Mouse (Mus musculus): ENCODE data around the gene Carf.
"Not testable (repeated sequence)": the region's sequence is repeated elsewhere in the genome, so short reads cannot be mapped to it uniquely, and the experiment has no call there.

The Carf gene

DNA sequence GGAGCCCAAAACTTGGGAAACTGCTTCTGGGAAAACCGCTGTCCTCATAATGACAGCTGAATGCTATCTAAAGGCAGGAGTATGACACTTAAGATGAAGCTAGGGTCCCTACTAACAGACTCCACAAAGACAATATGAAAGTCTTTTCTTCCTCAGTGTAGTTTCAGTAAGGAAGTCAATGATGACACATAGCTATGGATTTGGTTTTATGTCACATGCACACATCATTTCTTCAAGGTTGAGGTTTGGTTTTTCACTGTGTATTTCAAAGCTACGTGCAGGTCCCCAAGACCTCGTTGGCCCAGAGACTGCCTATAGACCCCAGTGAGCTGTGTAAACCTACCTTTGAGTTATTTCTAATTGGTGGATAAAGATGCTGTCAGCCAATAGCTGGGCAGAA, 75.1 kb downstream of the Carf start:
- in situ Hi-C loops (cut with MboI; ENCODE audit: low pct_unique_long_range_greater_than_20kb in 1 of 2, low sequenced_read_pairs in 2 of 2, unreplicated experiment in 1 of 2): no loop called here

GRCm38 (mm10) chr1:60177814-60178213, 79.8 kb downstream of the Carf start:
- in situ Hi-C loops (cut with MboI; ENCODE audit: low pct_unique_long_range_greater_than_20kb in 1 of 2, low sequenced_read_pairs in 2 of 2, unreplicated experiment in 1 of 2): not testable (repeated sequence)

- in situ Hi-C loops (cut with MboI; ENCODE audit: low pct_unique_long_range_greater_than_20kb in 1 of 2, low sequenced_read_pairs in 2 of 2, unreplicated experiment in 1 of 2): no loop called here
Measured at GRCm38 (mm10) chr1:60179376-60179775, 81.3 kb downstream of the Carf start.

DNA sequence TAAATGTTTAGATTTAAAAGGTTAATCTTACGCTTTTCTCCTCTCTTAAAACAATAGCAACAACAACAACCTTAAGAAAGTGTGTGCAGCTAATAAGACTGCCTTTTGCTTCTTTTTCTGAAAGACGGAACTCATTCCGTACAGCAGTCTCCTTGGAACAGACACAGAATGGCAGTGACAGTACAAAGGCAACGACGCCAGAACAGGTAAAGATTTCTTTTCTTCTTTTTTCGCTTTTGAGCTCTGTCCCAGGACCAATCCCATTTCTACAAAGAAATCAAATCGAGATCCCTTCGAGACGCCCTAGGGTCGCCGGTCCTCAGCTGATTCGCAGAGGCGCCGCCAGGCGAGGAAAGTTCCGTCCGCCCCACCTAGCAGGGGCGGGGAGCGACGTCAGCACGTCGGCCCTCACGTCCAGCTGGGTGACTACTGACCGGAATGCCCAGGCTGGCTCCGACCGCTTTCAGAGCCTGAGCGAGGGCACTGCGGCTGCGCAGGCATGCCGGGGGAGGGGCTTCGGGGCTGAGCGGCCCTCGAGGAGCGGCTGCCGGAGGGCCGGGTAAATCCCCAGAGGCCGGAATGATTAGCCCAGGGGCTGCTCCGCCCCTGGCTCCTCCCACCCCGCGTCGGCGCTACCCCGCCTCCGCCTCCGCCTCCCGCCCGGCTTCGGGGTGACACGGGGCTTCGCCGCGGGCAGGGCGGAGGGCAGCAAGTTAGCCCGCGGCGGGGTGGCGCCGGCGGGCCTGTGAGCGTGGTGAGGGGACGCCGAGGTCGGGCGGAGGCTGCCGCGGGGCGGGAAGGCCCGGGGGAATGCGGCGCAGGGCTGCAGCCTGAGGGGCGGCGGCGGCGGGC, 82.1 kb downstream of the Carf start, which contains the start of gene Nbeal1:
Nbeal1 (plus strand) TSS at position 668 of the 852 bp plus-strand sequence.
- in situ Hi-C loops (cut with MboI; ENCODE audit: low pct_unique_long_range_greater_than_20kb in 1 of 2, low sequenced_read_pairs in 2 of 2, unreplicated experiment in 1 of 2): no loop called here

DNA sequence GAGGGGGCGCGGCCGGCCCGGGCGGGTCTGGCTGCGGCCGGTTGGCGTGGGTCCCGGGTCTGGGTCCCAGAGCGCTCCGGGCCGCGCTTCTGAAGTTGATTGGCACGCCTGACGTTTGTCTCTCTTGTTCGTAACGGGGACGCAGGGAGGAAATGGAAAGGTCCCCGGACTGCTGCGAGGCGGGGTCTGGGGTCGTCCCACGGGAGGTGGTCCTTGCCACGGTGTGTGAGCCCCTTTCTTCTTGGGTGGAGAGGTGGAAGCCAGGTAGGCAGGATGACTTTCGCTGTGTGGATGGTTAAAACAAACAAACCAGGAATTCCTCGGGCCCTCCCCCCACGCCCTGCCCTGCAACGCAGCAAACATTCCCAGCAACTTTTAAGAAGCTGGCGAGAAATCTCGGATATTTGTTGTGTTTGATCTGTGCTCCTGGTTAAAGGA, 82.8 kb downstream of the Carf start:
- in situ Hi-C loops (cut with MboI; ENCODE audit: low pct_unique_long_range_greater_than_20kb in 1 of 2, low sequenced_read_pairs in 2 of 2, unreplicated experiment in 1 of 2): no loop called here

DNA sequence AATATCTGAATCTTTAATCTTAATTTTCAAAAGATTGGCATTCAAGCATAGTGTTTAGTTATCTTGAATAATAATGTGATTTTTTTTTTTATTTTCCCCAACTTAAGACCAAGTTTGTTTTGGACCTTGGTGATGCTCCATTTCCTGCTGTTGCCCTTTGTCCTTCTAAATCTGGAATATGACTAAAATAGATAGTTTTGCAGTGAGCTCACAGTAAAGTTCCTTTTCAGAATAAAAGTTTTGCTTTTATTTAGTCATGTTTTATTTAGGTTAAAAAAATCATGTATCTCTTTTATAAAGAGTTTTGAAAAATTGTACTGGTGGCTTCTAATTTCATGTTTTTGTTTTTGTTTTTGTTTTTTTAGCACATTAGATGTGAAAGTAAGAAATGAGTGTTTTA, 90.4 kb downstream of the Carf start:
- in situ Hi-C loops (cut with MboI; ENCODE audit: low pct_unique_long_range_greater_than_20kb in 1 of 2, low sequenced_read_pairs in 2 of 2, unreplicated experiment in 1 of 2): no loop called here

GRCm38 (mm10) chr1:60196813-60197212, 98.8 kb downstream of the Carf start:
- in situ Hi-C loops (cut with MboI; ENCODE audit: low pct_unique_long_range_greater_than_20kb in 1 of 2, low sequenced_read_pairs in 2 of 2, unreplicated experiment in 1 of 2): no loop called here

- in situ Hi-C loops (cut with MboI; ENCODE audit: low pct_unique_long_range_greater_than_20kb in 1 of 2, low sequenced_read_pairs in 2 of 2, unreplicated experiment in 1 of 2): no loop called here
Measured at GRCm38 (mm10) chr1:60199006-60199405, 101.0 kb downstream of the Carf start.

Data from mouse embryonic stem cell (cell line).